Mouse (Mus musculus) hindbrain, embryonic 12.5 days (tissue): ENCODE results near the gene Tll2. TPM values are rescaled to one million over a fixed set of nuclear protein-coding genes. Genes with fewer than 3 reads are reported as not detected.

ENCODE experiments used
- ATAC-seq: fragments of 200-750 bp; cut with Nextera tagmentation; 2 replicates; pipeline ENCODE4 v1.8.0; 2017; ENCODE audit warnings: moderate TSS enrichment; ENCODE audit not compliant: low FRiP score
- H3K27ac ChIP-seq: fragments of 300-500 bp; sonication (generic); 2 replicates; pipeline ENCODE4 v1.5.1; 2016; ENCODE audit warnings: mild to moderate bottlenecking
- H3K27me3 ChIP-seq: fragments of 300-500 bp; sonication (generic); 2 replicates; pipeline ENCODE4 v1.6.1; 2016; ENCODE audit warnings: mild to moderate bottlenecking
- H3K36me3 ChIP-seq: fragments of 300-500 bp; sonication (generic); 2 replicates; pipeline ENCODE4 v1.6.1; 2016; ENCODE audit warnings: mild to moderate bottlenecking
- H3K4me1 ChIP-seq: fragments of 300-500 bp; sonication (generic); 2 replicates; pipeline ENCODE4 v1.6.1; 2016
- H3K4me2 ChIP-seq: fragments of 300-500 bp; sonication (generic); replicated peaks from 2 replicates; pipeline ENCODE4 v1.6.1; 2016; ENCODE audit warnings: mild to moderate bottlenecking
- H3K4me3 ChIP-seq: fragments of 300-500 bp; sonication (generic); 2 replicates; pipeline ENCODE4 v1.5.1; 2016; ENCODE audit warnings: mild to moderate bottlenecking
- H3K9ac ChIP-seq: fragments of 300-500 bp; sonication (generic); 2 replicates; pipeline ENCODE4 v1.6.1; 2016; ENCODE audit warnings: mild to moderate bottlenecking, moderate library complexity
- H3K9me3 ChIP-seq: fragments of 300-500 bp; sonication (generic); replicated peaks from 2 replicates; pipeline ENCODE4 v1.6.1; 2016; ENCODE audit warnings: mild to moderate bottlenecking
- WGBS: fragments of 180-500 bp; shearing (Covaris S2); methylation state at CpG from one replicate; pipeline ENCODE4 v1.1.7; 2016; 5-methylcytosine and 5-hydroxymethylcytosine counted together
- polyA plus RNA-seq: library from polyadenylated mRNA; unstranded; fragments of >200 nt; fragmentation: Nextera tagmentation; extraction: Ambion mirVana; gene quantifications from 2 replicates; pipeline ENCODE4 v1.2.1, GENCODE M21; 2016

Tll2 gene
- polyA plus RNA-seq, 1 experiment from 2014 or later = 0.66 TPM

DNA sequence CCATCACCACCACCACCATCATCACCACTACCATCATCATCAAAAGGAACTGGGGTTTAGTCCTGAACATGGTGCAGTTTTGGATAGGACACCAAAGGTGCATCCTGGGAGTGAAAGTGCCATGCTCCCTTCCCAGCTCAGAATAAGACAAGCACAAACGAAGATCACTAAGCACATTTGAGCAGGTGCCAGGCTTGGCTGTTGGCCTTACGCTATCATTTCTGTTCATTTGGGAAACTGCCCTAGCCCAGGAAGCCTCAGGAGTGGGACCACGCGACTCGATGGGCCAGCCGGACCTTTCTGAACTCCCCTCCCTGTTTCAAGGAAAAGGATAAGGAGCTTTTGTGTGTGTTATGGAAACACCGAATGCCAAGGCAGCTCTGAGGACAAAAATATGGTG is 98.0 kb downstream of the Tll2 start:
- no peak overlapping the region for H3K27ac ChIP-seq
- no peaks in the 10 kb centered on the region for H3K36me3 ChIP-seq
- no peak overlapping the region for H3K4me2 ChIP-seq
- H3K9ac ChIP-seq = no peak overlapping the region
- 79% methylated on average over 7 of the region's 7 CpGs for WGBS
- no peak for ATAC-seq
- no peaks in the 10 kb centered on the region for H3K9me3 ChIP-seq
- H3K4me1 ChIP-seq = peaks cover 26% of the 10 kb centered on the region
- no peak overlapping the region for H3K4me3 ChIP-seq
- 0 out of 2 replicates have a peak, but pooled peaks cover 16% of the 10 kb centered on the region for H3K27me3 ChIP-seq

DNA sequence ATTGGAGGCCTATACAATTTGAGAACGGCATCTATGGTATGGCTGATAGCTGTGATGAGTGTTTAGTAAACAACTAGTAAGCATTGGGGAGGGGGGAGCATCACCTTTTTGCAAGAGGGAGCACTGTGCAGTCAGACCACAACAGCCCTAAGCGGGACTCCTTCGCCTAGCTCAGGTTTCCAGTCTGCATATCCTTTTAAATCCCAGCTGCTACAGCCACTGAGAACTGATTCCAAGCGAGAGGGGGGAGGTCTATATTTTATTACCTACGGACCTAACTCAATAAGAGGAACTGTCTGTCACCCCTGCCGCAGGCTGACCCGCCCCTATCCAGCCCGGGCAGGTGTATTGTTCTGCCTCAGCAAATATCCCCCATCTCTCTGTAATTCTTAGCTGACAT is 99.1 kb downstream of the Tll2 start:
- Histone ChIP-seq H3K9ac (no peak overlapping the region), H3K36me3 (no peaks in the 10 kb centered on the region), H3K4me1 (peaks cover 15% of the 10 kb centered on the region), H3K4me2 (no peak overlapping the region), H3K4me3 (no peak overlapping the region), H3K9me3 (no peaks in the 10 kb centered on the region), H3K27ac (no peak overlapping the region), H3K27me3 (peaks cover 16% of the 10 kb centered on the region; the same call in 1 of the 2 replicates)
- 61% methylated on average over 8 of the region's 8 CpGs for WGBS
- ATAC-seq = no peak

DNA sequence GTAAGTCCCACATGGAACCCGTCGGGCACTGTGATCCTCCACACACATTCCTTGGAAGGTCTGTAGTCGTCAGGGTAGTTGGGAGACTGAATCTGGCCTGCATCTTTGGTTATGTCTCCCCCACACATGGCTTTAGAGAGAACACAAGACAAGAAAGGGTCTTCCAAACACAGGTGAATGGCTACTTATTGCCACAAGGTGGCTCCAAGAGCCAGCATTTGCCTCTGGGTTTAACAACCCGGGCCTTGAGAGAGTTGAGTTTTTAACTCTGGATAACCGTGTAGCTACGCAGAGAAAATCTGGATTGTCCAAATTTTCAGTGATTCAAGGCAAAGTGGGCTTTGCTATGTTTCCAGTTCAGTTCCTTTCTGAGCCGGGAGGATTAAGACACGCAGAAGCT is 101.7 kb downstream of the Tll2 start:
- Histone ChIP-seq H3K4me1 (peaks cover 10% of the 10 kb centered on the region), H3K27me3 (peaks cover 7% of the 10 kb centered on the region; the same call in 1 of the 2 replicates), H3K9ac (no peak overlapping the region), H3K36me3 (no peaks in the 10 kb centered on the region), H3K9me3 (no peaks in the 10 kb centered on the region), H3K4me3 (no peak overlapping the region), H3K4me2 (no peak overlapping the region), H3K27ac (no peak overlapping the region)
- ATAC-seq = no peak
- 50% methylated on average over 8 of the region's 8 CpGs for WGBS

DNA sequence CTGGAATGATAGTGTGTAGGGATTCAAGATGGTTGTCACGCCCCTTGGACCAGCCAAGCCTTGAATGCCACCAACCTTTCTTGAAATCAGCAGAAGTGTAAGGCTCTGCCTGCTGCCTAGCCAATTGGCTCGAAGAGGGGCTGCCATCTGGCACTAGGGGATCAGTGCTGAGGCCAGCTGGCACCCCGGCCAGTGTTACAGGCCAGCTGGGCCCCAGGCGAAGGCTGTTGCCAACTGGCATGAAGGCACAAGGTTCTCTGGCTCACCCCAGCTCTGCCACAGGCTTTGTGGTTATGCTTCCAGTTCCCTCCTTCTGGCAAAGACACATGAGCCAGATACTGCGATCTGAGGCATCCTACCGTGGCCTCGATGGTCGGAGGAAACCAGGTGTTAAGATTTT is 105.2 kb downstream of the Tll2 start:
- Histone ChIP-seq H3K4me2 (no peak overlapping the region), H3K27me3 (peaks cover 6% of the 10 kb centered on the region; the same call in 1 of the 2 replicates), H3K9me3 (no peaks in the 10 kb centered on the region), H3K4me1 (peaks cover 8% of the 10 kb centered on the region), H3K4me3 (no peak overlapping the region), H3K9ac (no peak overlapping the region), H3K36me3 (no peaks in the 10 kb centered on the region), H3K27ac (no peak overlapping the region)
- WGBS = 79% methylated on average over 8 of the region's 8 CpGs
- no peak for ATAC-seq

DNA sequence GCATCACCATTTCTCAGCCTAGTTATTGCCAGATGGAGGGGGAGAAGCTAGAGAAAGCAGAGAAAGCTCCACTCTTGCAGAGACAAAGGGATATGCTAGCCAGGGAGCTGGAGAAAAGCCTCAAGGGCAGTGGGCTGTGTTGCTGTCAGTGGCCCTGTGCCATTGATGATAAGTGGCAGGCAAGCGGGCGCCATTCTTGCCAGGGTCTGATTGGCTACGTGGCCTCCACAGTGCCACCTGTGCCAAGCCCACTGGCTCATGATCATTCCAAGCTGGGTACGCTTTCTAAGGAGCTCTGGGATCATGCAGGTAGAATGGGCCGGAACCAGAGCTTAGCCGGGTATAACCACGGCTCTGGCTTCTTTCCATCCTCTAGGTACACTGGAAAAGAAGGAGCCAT is 105.8 kb downstream of the Tll2 start:
- Histone ChIP-seq H3K27me3 (peaks cover 4% of the 10 kb centered on the region; the same call in 1 of the 2 replicates), H3K27ac (no peak overlapping the region), H3K36me3 (no peaks in the 10 kb centered on the region), H3K9me3 (no peaks in the 10 kb centered on the region), H3K9ac (no peak overlapping the region), H3K4me2 (no peak overlapping the region), H3K4me3 (no peak overlapping the region), H3K4me1 (peaks cover 8% of the 10 kb centered on the region)
- WGBS = 88% methylated on average over 7 of the region's 7 CpGs
- no peak for ATAC-seq

DNA sequence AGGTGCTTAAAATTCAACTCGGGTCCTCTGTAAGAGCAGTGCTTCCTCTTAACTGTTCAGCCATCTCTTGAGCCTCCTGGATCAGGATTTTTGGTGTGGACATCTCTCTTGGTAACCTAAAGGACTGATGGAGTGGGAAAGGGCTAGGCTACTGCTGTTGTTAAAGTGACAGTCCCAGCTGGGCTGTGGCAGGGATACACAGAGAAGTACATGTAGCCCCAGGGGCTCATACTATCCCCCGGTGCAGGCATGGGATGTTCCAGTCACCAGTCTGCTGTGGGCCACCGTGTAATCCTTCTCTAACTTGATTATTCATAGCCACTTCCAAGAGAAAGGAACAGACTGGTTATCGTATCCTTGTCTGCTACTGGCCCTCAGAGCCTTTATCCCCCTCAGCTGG is 109.6 kb downstream of the Tll2 start:
- H3K9ac ChIP-seq = no peak overlapping the region
- H3K4me3 ChIP-seq = no peak overlapping the region
- H3K4me1 ChIP-seq = peaks cover 12% of the 10 kb centered on the region
- no peaks in the 10 kb centered on the region for H3K27me3 ChIP-seq
- H3K36me3 ChIP-seq = no peaks in the 10 kb centered on the region
- no peaks in the 10 kb centered on the region for H3K9me3 ChIP-seq
- 51% methylated on average over 4 of the region's 4 CpGs for WGBS
- ATAC-seq = no peak
- H3K4me2 ChIP-seq = no peak overlapping the region
- H3K27ac ChIP-seq = no peak overlapping the region

DNA sequence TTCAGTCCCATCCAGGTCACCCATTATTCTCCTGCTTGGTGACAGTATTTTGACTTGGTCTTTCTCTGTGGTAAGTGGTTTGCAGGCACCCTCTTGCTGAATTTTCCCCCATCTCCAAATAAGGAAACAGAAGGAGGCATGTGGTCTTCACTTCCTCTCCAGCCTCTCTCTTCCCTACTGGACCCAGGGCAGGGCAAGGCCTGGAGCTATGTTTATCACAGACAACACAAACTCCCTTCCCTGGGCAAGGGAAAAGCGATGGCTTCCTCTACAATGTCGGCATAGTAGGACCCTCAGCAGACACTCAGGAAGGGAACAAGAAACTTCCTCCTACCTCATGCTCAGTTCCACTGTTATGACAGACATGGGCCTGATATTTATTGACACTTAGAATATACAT is 114.7 kb downstream of the Tll2 start:
- H3K27me3 ChIP-seq = peaks cover 17% of the 10 kb centered on the region
- no peak for ATAC-seq

DNA sequence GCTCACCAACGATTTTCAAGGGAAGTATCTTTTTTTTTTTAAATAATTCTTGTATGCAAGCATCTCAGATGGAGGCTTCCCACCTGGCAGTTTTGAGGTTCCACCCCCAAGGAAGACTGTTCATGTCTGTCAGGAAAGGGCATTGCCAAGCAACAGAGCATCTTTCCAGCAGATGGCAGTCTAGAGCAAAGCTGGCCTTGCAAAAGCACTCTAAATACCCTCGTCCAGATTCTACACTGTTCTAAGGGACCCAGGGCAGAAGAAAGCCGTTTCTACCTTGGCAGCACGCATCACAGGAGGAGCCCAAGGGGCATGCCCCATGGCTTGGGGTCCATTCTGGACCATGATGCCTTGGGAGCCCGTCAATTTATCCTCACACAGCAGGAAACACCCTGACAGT is 116.8 kb downstream of the Tll2 start:
- H3K9ac ChIP-seq = no peak overlapping the region
- WGBS = 8% methylated on average over 5 of the region's 5 CpGs
- peaks cover 17% of the 10 kb centered on the region for H3K27me3 ChIP-seq
- H3K4me3 ChIP-seq = no peak overlapping the region
- no peak overlapping the region for H3K4me2 ChIP-seq
- no peak overlapping the region for H3K27ac ChIP-seq
- no peaks in the 10 kb centered on the region for H3K9me3 ChIP-seq
- H3K4me1 ChIP-seq = peaks cover 4% of the 10 kb centered on the region; the same call in 1 of the 2 replicates
- ATAC-seq = 0 out of 2 replicates have a peak, but pooled peaks have one; percentile 38
- H3K36me3 ChIP-seq = no peaks in the 10 kb centered on the region

More for the DNA sequence above, 114.7 kb downstream of the Tll2 start:
- no peak overlapping the region for H3K4me3 ChIP-seq
- no peak overlapping the region for H3K9ac ChIP-seq
- no peaks in the 10 kb centered on the region for H3K9me3 ChIP-seq
- no peak overlapping the region for H3K27ac ChIP-seq
- peaks cover 5% of the 10 kb centered on the region; the same call in 1 of the 2 replicates for H3K4me1 ChIP-seq
- WGBS = 61% methylated on average over 2 of the region's 2 CpGs
- no peaks in the 10 kb centered on the region for H3K36me3 ChIP-seq
- no peak overlapping the region for H3K4me2 ChIP-seq

DNA sequence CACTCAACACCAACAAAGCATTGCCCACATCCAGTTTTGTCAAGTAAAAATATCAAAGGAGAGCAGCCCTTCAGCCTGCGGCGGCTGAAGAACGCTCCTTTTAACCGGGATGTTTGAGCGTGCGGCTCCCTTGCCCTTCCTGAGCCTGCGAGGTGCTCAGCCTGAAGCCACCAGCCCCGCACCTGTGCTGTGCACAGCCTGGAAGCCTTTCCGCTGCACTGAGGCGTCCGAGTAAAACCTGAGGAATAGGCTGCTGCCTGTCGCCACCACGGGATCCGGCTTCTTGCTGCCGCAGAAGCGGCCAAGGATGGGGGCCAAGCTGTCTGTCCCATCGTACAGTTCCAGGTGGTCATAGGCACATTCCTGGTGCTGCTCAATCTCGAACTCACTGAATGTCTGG is 118.1 kb downstream of the Tll2 start:
- Histone ChIP-seq H3K27ac (no peak overlapping the region), H3K4me3 (no peak overlapping the region), H3K36me3 (no peaks in the 10 kb centered on the region), H3K9ac (no peak overlapping the region), H3K9me3 (no peaks in the 10 kb centered on the region), H3K27me3 (peaks cover 17% of the 10 kb centered on the region), H3K4me2 (peak overlapping the region; percentile 12), H3K4me1 (peaks cover 4% of the 10 kb centered on the region; the same call in 1 of the 2 replicates)
- ATAC-seq = no peak
- WGBS = 48% methylated on average over 18 of the region's 18 CpGs

DNA sequence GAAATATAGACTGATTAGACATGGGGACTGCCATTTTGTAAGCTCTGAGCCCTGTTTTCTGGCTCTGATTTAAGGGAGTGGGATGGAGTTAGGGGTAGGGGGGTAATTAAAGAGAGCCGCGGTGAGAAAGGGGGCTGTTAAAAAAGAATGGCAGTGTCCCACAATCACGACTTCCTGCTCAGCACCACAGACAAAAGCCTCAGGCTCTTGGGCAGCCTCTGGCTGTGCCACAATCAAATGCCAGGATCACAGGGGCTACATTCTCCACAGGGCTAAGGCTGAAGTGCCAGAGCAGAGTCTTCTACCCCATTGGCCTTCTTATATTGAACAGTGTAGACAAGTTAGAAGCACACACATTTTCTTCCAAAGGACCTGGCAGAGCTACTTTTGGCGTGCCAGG is 118.7 kb downstream of the Tll2 start:
- ATAC-seq = no peak
- no peaks in the 10 kb centered on the region for H3K4me1 ChIP-seq
- H3K4me3 ChIP-seq = no peak overlapping the region
- no peak overlapping the region for H3K4me2 ChIP-seq
- H3K27ac ChIP-seq = no peak overlapping the region
- H3K36me3 ChIP-seq = no peaks in the 10 kb centered on the region
- H3K9ac ChIP-seq = no peak overlapping the region
- peaks cover 17% of the 10 kb centered on the region for H3K27me3 ChIP-seq
- 53% methylated on average over 4 of the region's 4 CpGs for WGBS
- H3K9me3 ChIP-seq = no peaks in the 10 kb centered on the region

DNA sequence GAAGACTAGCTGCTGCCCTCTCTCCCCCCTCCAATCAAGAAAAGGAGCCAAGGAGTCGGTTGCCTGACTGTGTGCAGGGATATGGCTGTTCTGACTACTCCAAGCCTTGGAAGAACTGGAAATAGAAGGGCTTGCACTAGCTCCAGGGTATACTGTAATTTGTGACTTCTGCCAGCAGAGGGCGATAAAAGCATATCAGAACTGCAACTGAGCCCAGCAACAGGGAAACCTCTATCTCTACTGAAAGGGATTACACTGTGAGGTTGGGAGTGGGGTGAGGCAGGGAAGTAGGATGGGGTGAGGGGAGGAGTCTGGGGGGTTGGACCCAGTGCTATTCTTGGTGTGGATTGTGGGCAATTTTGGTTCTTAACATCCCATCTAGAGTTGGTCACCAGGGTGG is 119.9 kb downstream of the Tll2 start:
- Histone ChIP-seq H3K9ac (no peak overlapping the region), H3K4me3 (no peak overlapping the region), H3K27me3 (peaks cover 17% of the 10 kb centered on the region), H3K27ac (no peak overlapping the region), H3K4me1 (peaks cover 6% of the 10 kb centered on the region), H3K9me3 (no peaks in the 10 kb centered on the region), H3K4me2 (no peak overlapping the region), H3K36me3 (no peaks in the 10 kb centered on the region)
- 13% methylated on average over 2 of the region's 2 CpGs for WGBS
- peak; percentile 60 for ATAC-seq

DNA sequence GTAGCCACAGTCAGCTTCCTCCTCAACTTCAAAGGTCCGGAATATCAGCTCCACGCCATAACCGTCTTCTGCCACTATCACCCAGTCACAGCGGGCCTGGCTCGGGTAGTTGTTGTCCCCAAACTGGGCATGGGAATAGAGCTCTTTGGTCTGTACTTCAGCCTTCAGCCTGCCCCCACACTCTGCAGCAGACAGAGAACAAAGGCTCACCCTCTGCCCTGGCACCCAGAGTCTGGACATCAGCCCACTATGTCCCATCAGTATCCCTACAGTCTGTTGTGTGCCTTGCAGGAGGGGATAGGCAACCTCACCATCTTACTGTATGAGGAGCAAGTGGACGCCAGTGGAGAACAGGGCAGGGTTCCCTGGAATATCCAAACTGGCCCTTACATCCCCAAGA is 120.3 kb downstream of the Tll2 start:
- Histone ChIP-seq H3K27ac (no peak overlapping the region), H3K4me2 (no peak overlapping the region), H3K27me3 (peaks cover 17% of the 10 kb centered on the region), H3K36me3 (no peaks in the 10 kb centered on the region), H3K9ac (no peak overlapping the region), H3K4me1 (peaks cover 10% of the 10 kb centered on the region), H3K9me3 (no peaks in the 10 kb centered on the region), H3K4me3 (no peak overlapping the region)
- 87% methylated on average over 6 of the region's 6 CpGs for WGBS
- ATAC-seq = no peak

DNA sequence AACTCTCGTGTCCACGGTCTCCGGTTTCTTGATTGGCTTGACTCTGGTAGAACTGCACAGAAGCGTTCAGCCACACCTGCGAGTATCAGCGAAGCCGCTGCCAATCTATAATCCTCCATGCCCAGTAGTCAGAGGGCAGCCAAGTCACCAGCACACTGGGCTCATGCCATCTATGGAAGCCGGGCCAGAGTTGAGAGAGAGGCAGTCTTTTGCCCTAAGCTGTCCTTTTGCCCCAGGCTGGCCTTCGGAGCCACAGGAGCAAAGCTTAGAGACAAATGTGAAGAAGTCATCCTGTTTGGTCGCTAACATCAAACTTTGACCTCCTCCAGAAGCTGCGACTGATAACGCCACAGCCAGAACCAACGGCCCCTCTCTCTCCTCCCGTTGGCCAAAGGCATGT is 123.0 kb downstream of the Tll2 start:
- Histone ChIP-seq H3K36me3 (no peaks in the 10 kb centered on the region), H3K27me3 (peaks cover 11% of the 10 kb centered on the region; the same call in 1 of the 2 replicates), H3K4me3 (no peak overlapping the region), H3K9ac (no peak overlapping the region), H3K4me2 (no peak overlapping the region), H3K27ac (no peak overlapping the region), H3K9me3 (no peaks in the 10 kb centered on the region), H3K4me1 (peaks cover 13% of the 10 kb centered on the region)
- no peak for ATAC-seq
- WGBS = 95% methylated on average over 14 of the region's 14 CpGs
